Mouse (Mus musculus) lung, postnatal 4 days (tissue): ENCODE results near the gene Scamp2.

Experiments used
- DNase-seq, 2 experiments: peaks; one replicate each; pipeline ENCODE4 v3.0.0; 2021

Scamp2 gene

GRCm38 (mm10) chr9:57597929-57598382 lies 37.2 kb downstream of the Scamp2 start:
- DNase-seq: peak in 1 of 2 experiments; percentile 28

GRCm38 (mm10) chr9:57598851-57599563 lies 38.3 kb downstream of the Scamp2 start:
- no peak for DNase-seq

GRCm38 (mm10) chr9:57600620-57601352 lies 40.0 kb downstream of the Scamp2 start:
- DNase-seq: peak; percentile 39 to 63

- DNase-seq: peak in 1 of 2 experiments; percentile 49
These were observed 40.6 kb downstream of the Scamp2 start for GRCm38 (mm10) chr9:57601353-57601706.

- DNase-seq: no peak
These were observed 41.4 kb downstream of the Scamp2 start for GRCm38 (mm10) chr9:57602098-57602497.

- DNase-seq: no peak
These were observed 44.1 kb downstream of the Scamp2 start for GRCm38 (mm10) chr9:57604875-57605274.

GRCm38 (mm10) chr9:57605503-57605902 lies 44.8 kb downstream of the Scamp2 start:
- no peak for DNase-seq

GRCm38 (mm10) chr9:57606139-57606851 lies 45.6 kb downstream of the Scamp2 start, which contains the start of gene Cplx3:
Gene Cplx3, minus strand, starts transcription at chr9:57606281.
- peak; percentile 67 to 68 for DNase-seq

- DNase-seq: no peak
These were observed 49.1 kb downstream of the Scamp2 start for GRCm38 (mm10) chr9:57609803-57610202.

GRCm38 (mm10) chr9:57610359-57610826 lies 49.6 kb downstream of the Scamp2 start:
- DNase-seq: no peak

GRCm38 (mm10) chr9:57612587-57612986 lies 51.8 kb downstream of the Scamp2 start:
- DNase-seq: no peak

- no peak for DNase-seq
These were observed 53.2 kb downstream of the Scamp2 start for GRCm38 (mm10) chr9:57613975-57614374.

- DNase-seq: no peak
These were observed 54.0 kb downstream of the Scamp2 start for GRCm38 (mm10) chr9:57614786-57615185.

- no peak for DNase-seq
These were observed 56.9 kb downstream of the Scamp2 start for GRCm38 (mm10) chr9:57617556-57618169.

- no peak for DNase-seq
These were observed 58.1 kb downstream of the Scamp2 start for GRCm38 (mm10) chr9:57618854-57619253.

- DNase-seq: no peak
These were observed 59.9 kb downstream of the Scamp2 start, which contains the start of gene Lman1l for GRCm38 (mm10) chr9:57620674-57621073. Gene Lman1l, minus strand, starts transcription at chr9:57620774.

- DNase-seq: no peak
These were observed 63.6 kb downstream of the Scamp2 start for GRCm38 (mm10) chr9:57624295-57624694.

GRCm38 (mm10) chr9:57625674-57626500 lies 65.1 kb downstream of the Scamp2 start:
- no peak for DNase-seq

- DNase-seq: no peak
These were observed 66.4 kb downstream of the Scamp2 start for GRCm38 (mm10) chr9:57627191-57627590.

GRCm38 (mm10) chr9:57627892-57628291 lies 67.1 kb downstream of the Scamp2 start:
- no peak for DNase-seq

GRCm38 (mm10) chr9:57628717-57629116 lies 68.0 kb downstream of the Scamp2 start:
- DNase-seq: no peak
